Mouse (Mus musculus): Measurements from ENCODE around the gene Olfr320. TPM values are rescaled to one million over a fixed set of nuclear protein-coding genes. Genes with fewer than 3 reads are reported as not detected.
"Not testable (repeated sequence)": the region's sequence is repeated elsewhere in the genome, so short reads cannot be mapped to it uniquely, and the experiment has no call there.

Olfr320 gene
- polyA plus RNA-seq, 1 experiment from 2014 or later: not detected

GRCm38 (mm10) chr11:58698862-58699261 lies 18.0 kb downstream of the Olfr320 start, which contains the start of gene Olfr319:
Gene Olfr319, plus strand, starts transcription at chr11:58699162.
- no peak within 1 kb of the TSS for H3K27ac ChIP-seq
- H3K27me3 ChIP-seq: no peaks in the 10 kb centered on the region
- 85% methylated on average over 3 of the region's 3 CpGs for WGBS
- peaks cover 9% of the 10 kb centered on the region for H3K9me3 ChIP-seq
- no peaks in the 10 kb centered on the region for H3K4me1 ChIP-seq (replicated peaks)
- H3K4me3 ChIP-seq (replicated peaks): no peak within 1 kb of the TSS
- H3K36me3 ChIP-seq: no peaks in the 10 kb centered on the region
- no peak within 1 kb of the TSS for H3K4me2 ChIP-seq (replicated peaks)
- no peak for ATAC-seq
- H3K9ac ChIP-seq (replicated peaks): no peak within 1 kb of the TSS

DNA sequence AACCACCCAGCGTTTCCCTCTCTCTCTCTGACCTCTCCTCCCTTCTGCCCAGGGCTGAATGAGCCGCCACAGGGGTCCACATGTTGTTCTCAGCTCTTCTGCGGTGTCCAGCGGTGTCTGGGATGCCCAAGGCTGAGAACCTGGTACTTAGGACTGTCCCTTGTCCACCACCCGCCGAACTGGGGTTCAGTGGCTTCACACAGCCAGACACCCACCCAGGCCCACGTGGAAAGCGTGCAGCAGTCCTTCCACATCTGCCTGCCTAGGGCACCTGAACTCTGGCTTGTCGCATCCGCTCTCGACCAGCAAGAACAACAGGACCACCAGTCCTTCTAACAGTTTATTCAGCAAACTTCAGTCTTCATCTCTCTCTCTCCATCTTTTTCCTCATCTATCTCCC lies 28.2 kb downstream of the Olfr320 start:
- no peak for ATAC-seq
- Histone ChIP-seq H3K4me1 (replicated peaks) (no peaks in the 10 kb centered on the region), H3K9me3 (no peaks in the 10 kb centered on the region), H3K4me3 (replicated peaks) (no peak overlapping the region), H3K27ac (no peak overlapping the region), H3K27me3 (no peaks in the 10 kb centered on the region), H3K4me2 (replicated peaks) (no peak overlapping the region), H3K9ac (replicated peaks) (no peak overlapping the region), H3K36me3 (no peaks in the 10 kb centered on the region)
- WGBS: 77% methylated on average over 11 of the region's 11 CpGs

DNA sequence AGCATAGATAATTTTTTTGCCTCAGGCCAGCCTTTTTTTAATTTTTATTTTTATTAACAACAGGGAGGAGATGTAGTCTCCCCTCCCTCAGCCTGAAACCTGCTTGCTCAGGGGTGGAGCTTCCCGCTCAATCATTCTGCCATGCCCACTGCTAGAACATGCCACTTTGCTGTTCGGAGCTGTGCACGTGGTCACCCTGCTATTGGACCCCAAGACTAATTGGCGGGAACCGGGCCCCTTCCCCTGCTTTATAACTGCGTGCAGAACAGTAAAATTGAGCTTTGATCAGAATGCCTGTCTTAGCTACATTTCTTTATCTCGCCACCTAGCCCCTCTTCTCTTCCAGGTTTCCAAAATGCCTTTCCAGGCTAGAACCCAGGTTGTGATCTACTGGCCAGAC lies 36.8 kb downstream of the Olfr320 start:
- not testable (repeated sequence) for H3K27me3 ChIP-seq; H3K9ac ChIP-seq (replicated peaks); H3K36me3 ChIP-seq; H3K27ac ChIP-seq; H3K4me1 ChIP-seq (replicated peaks); H3K4me3 ChIP-seq (replicated peaks); H3K4me2 ChIP-seq (replicated peaks); H3K9me3 ChIP-seq; ATAC-seq
- 92% methylated on average over 7 of the region's 7 CpGs for WGBS

GRCm38 (mm10) chr11:58719701-58720100 lies 38.8 kb downstream of the Olfr320 start:
- Histone ChIP-seq H3K27me3 (no peaks in the 10 kb centered on the region), H3K27ac (no peak overlapping the region), H3K4me2 (replicated peaks) (no peak overlapping the region), H3K4me1 (replicated peaks) (no peaks in the 10 kb centered on the region), H3K9me3 (no peaks in the 10 kb centered on the region), H3K4me3 (replicated peaks) (no peak overlapping the region), H3K9ac (replicated peaks) (no peak overlapping the region), H3K36me3 (no peaks in the 10 kb centered on the region)
- WGBS: 89% methylated on average over 4 of the region's 4 CpGs
- ATAC-seq: no peak

DNA sequence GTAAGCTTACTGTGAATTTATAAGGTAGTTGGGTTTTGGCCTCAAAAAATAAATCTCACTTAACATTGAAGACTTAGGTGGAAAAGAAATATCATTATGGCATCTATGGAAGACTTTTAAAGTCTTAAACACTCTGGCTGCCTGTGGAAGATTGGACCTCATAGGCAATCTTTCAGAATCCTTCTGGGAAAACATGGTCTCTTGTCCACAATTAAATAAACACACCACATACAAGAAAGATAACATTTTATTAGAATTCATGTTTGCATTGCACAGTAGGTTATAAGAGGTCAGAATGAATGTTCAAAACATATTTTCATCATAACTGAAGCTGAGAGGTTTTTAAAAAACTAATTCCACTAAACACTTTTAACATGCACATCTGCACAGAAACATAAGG lies 43.0 kb downstream of the Olfr320 start, which contains the start of gene Olfr318:
Olfr318 (minus strand) TSS at position 101 of the 400 bp plus-strand sequence.
- ATAC-seq: no peak
- H3K27ac ChIP-seq: no peak within 1 kb of the TSS

DNA sequence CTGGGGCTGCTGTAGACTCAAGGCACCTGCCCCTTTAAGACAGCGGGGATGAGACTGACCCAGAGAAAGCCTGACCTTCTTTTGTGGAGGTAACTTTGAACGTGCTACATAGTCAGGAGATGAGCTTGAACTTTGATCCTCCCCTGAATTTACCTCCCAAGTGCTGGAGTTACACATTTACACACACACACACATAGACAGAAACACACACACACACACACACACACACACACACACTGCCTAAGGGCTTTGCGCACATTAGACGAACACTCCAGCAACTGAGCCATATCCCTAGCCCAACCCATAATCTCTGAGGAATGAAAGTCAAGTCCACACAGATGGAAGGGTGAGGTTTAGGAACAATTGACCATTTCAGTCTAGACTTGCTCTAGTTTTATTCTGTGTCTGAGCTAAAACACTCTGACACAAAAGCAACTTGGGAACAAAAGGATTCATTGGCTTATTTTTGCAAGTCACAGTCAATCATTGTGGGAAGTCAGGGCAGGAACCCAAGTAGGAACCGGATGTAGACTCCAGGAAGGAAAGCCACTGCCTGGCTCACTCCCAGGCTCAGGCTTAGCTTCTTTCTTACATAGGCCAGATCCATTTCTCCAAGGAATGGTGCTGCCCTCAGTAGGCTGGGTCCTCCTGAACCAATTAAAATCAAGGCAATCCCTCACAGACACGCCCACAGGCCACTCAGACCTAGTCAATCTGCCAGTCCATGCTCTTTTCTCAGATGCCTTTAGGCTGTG lies 47.2 kb downstream of the Olfr320 start:
- WGBS: 74% methylated on average over 6 of the region's 6 CpGs
- H3K27ac ChIP-seq; H3K4me2 ChIP-seq (replicated peaks): not testable (repeated sequence)

More for the DNA sequence above, 43.0 kb downstream of the Olfr320 start, which contains the start of gene Olfr318:
- no peaks in the 10 kb centered on the region for H3K9me3 ChIP-seq
- no peaks in the 10 kb centered on the region for H3K36me3 ChIP-seq
- H3K4me1 ChIP-seq (replicated peaks): no peaks in the 10 kb centered on the region
- H3K4me3 ChIP-seq (replicated peaks): no peak within 1 kb of the TSS
- no peaks in the 10 kb centered on the region for H3K27me3 ChIP-seq
- H3K4me2 ChIP-seq (replicated peaks): no peak within 1 kb of the TSS
- no peak within 1 kb of the TSS for H3K9ac ChIP-seq (replicated peaks)

GRCm38 (mm10) chr11:58733372-58733771 lies 52.5 kb downstream of the Olfr320 start:
- no peak for ATAC-seq
- Histone ChIP-seq H3K9ac (replicated peaks) (no peak overlapping the region), H3K27me3 (no peaks in the 10 kb centered on the region)

More for the DNA sequence above, 47.2 kb downstream of the Olfr320 start:
- not testable (repeated sequence) for H3K4me1 ChIP-seq (replicated peaks); H3K27me3 ChIP-seq; H3K36me3 ChIP-seq; ATAC-seq; H3K9me3 ChIP-seq; H3K4me3 ChIP-seq (replicated peaks); H3K9ac ChIP-seq (replicated peaks)

More at GRCm38 (mm10) chr11:58733372-58733771, 52.5 kb downstream of the Olfr320 start:
- H3K9me3 ChIP-seq: no peaks in the 10 kb centered on the region
- H3K4me3 ChIP-seq (replicated peaks): no peak overlapping the region
- no peaks in the 10 kb centered on the region for H3K4me1 ChIP-seq (replicated peaks)
- no peaks in the 10 kb centered on the region for H3K36me3 ChIP-seq
- H3K4me2 ChIP-seq (replicated peaks): no peak overlapping the region
- WGBS: 59% methylated on average over 3 of the region's 3 CpGs
- H3K27ac ChIP-seq: no peak overlapping the region

Other genes starting within 250 kb of the Olfr320 start
- gene Gm12253, start 248.5 kb upstream of the Olfr320 start, polyA plus RNA-seq (2015; fragmentation: Nextera tagmentation; extraction: Ambion mirVana): not detected in 2 replicates
- gene Lypd9, start 228.2 kb upstream of the Olfr320 start, polyA plus RNA-seq (2015; fragmentation: Nextera tagmentation; extraction: Ambion mirVana): not detected in 2 replicates
- not detected in 2 replicates for gene Olfr30, start 218.8 kb upstream of the Olfr320 start, polyA plus RNA-seq (2015; fragmentation: Nextera tagmentation; extraction: Ambion mirVana)
- gene Olfr332, start 188.5 kb upstream of the Olfr320 start, polyA plus RNA-seq (2015; fragmentation: Nextera tagmentation; extraction: Ambion mirVana): not detected in 2 replicates
- gene Olfr331, start 178.5 kb upstream of the Olfr320 start, polyA plus RNA-seq (2015; fragmentation: Nextera tagmentation; extraction: Ambion mirVana): not detected in 2 replicates
- not detected in 2 replicates for gene Olfr330, start 146.3 kb upstream of the Olfr320 start, polyA plus RNA-seq (2015; fragmentation: Nextera tagmentation; extraction: Ambion mirVana)
- gene Olfr329-ps, start 134.7 kb upstream of the Olfr320 start, polyA plus RNA-seq (2015; fragmentation: Nextera tagmentation; extraction: Ambion mirVana): not detected in 2 replicates
- gene Olfr328, start 125.5 kb upstream of the Olfr320 start, polyA plus RNA-seq (2015; fragmentation: Nextera tagmentation; extraction: Ambion mirVana): 0.07 TPM in 1 of 2 replicates, not detected in the other
- gene Olfr224, start 110.5 kb upstream of the Olfr320 start, polyA plus RNA-seq (2015; fragmentation: Nextera tagmentation; extraction: Ambion mirVana): not detected in 2 replicates
- gene Olfr325, start 103.4 kb upstream of the Olfr320 start, polyA plus RNA-seq (2015; fragmentation: Nextera tagmentation; extraction: Ambion mirVana): not detected in 2 replicates
- gene Olfr324, start 86.0 kb upstream of the Olfr320 start, polyA plus RNA-seq (2015; fragmentation: Nextera tagmentation; extraction: Ambion mirVana): not detected in 2 replicates
- not detected in 2 replicates for gene 2210407C18Rik, start 65.0 kb upstream of the Olfr320 start, polyA plus RNA-seq (2015; fragmentation: Nextera tagmentation; extraction: Ambion mirVana)
- gene Olfr323, start 50.6 kb upstream of the Olfr320 start, polyA plus RNA-seq (2015; fragmentation: Nextera tagmentation; extraction: Ambion mirVana): not detected in 2 replicates
- gene Trim58, start 40.6 kb upstream of the Olfr320 start, polyA plus RNA-seq (2015; fragmentation: Nextera tagmentation; extraction: Ambion mirVana): 0.07 and 0.12 TPM in 2 replicates
- not detected in 2 replicates for gene Olfr322, start 22.3 kb upstream of the Olfr320 start, polyA plus RNA-seq (2015; fragmentation: Nextera tagmentation; extraction: Ambion mirVana)
- gene Olfr319, start 18.1 kb downstream of the Olfr320 start, polyA plus RNA-seq (2015; fragmentation: Nextera tagmentation; extraction: Ambion mirVana): not detected in 2 replicates
- not detected in 2 replicates for gene Olfr318, start 42.9 kb downstream of the Olfr320 start, polyA plus RNA-seq (2015; fragmentation: Nextera tagmentation; extraction: Ambion mirVana)
- gene Olfr317, start 58.1 kb downstream of the Olfr320 start, polyA plus RNA-seq (2015; fragmentation: Nextera tagmentation; extraction: Ambion mirVana): 0.12 and 0.23 TPM in 2 replicates
- not detected in 2 replicates for gene Olfr316, start 71.6 kb downstream of the Olfr320 start, polyA plus RNA-seq (2015; fragmentation: Nextera tagmentation; extraction: Ambion mirVana)
- not detected in 2 replicates for gene Olfr315, start 92.1 kb downstream of the Olfr320 start, polyA plus RNA-seq (2015; fragmentation: Nextera tagmentation; extraction: Ambion mirVana)
- not detected in 2 replicates for gene Olfr314, start 101.9 kb downstream of the Olfr320 start, polyA plus RNA-seq (2015; fragmentation: Nextera tagmentation; extraction: Ambion mirVana)
- 2.4 and 7.3 TPM in 2 replicates for gene Fam183b, start 120.9 kb downstream of the Olfr320 start, polyA plus RNA-seq (2015; fragmentation: Nextera tagmentation; extraction: Ambion mirVana)
- gene Olfr313, start 133.9 kb downstream of the Olfr320 start, polyA plus RNA-seq (2015; fragmentation: Nextera tagmentation; extraction: Ambion mirVana): 0.10 TPM in 1 of 2 replicates, not detected in the other
- not detected in 2 replicates for gene Olfr312, start 148.1 kb downstream of the Olfr320 start, polyA plus RNA-seq (2015; fragmentation: Nextera tagmentation; extraction: Ambion mirVana)
- gene Olfr311, start 158.2 kb downstream of the Olfr320 start, polyA plus RNA-seq (2015; fragmentation: Nextera tagmentation; extraction: Ambion mirVana): not detected in 2 replicates
- gene Gm12258, start 166.1 kb downstream of the Olfr320 start, polyA plus RNA-seq (2015; fragmentation: Nextera tagmentation; extraction: Ambion mirVana): 18.5 and 21.3 TPM in 2 replicates
- 12.7 and 14.0 TPM in 2 replicates for gene 2810021J22Rik, start 186.1 kb downstream of the Olfr320 start, polyA plus RNA-seq (2015; fragmentation: Nextera tagmentation; extraction: Ambion mirVana)
- gene Zfp39, start 223.1 kb downstream of the Olfr320 start, polyA plus RNA-seq (2015; fragmentation: Nextera tagmentation; extraction: Ambion mirVana): 4.4 and 5.2 TPM in 2 replicates
- not detected in 2 replicates for gene Btnl10, start 236.8 kb downstream of the Olfr320 start, polyA plus RNA-seq (2015; fragmentation: Nextera tagmentation; extraction: Ambion mirVana)